Mouse (Mus musculus) right cerebral cortex, adult 18-20 months (tissue): ENCODE data around the gene Slc41a1.
"Not testable (repeated sequence)": the region's sequence is repeated elsewhere in the genome, so short reads cannot be mapped to it uniquely, and the experiment has no call there.

ENCODE experiments used
- DNase-seq: peaks from one replicate; pipeline ENCODE4 v3.0.0; 2022; ENCODE audit warnings: mixed read lengths

Slc41a1 gene

DNA sequence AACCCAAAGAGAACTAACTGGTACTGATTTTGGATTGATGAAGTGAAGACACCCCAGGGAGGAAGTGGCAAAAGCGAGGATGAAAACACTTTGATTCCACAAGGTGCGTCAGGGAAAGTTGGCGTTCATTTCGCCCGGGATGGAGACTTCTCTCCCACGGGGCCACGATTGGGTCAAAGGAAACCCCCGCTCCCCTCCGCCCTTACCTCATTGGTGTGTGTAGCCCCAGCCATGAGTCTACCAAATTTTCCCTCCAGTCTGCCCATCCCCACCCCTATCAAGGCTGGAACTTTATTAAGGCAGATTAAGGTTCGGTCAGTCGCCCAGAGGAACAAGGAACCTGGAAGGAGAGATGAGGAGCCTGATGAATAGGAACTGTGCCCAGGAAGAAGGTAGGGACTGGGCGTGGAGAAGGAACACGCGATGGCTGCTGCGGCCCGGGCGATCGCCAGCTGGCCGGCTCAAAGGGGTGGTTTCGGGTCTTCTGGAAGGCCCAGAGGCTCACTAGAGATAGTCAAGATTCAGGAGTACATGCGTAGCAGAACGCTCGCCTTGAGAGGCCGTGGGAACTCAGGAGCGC is at the start of gene Slc41a1:
Gene Slc41a1, plus strand, starts transcription at position 287 of the 580 bp plus-strand sequence.
- no peak for DNase-seq

DNA sequence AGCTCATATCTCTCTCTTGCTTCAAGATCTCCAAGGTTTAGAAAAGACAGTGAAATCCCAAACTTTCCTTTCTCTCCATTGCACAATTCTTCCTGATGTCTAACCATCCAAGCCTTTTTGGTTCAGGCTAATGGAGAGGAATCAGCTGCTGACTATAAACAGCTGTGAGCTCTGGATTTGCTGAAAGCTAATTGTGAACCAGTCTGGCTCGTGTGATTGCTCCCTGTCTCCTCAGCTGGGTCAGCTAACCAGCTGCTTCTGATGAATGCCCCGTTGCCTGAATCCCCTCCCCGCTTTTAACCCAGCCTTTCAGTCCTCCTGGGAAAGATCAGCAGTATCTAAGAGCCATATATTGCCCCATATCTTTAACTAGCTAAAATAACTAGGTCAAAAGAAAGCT is 32.7 kb upstream of the Slc41a1 start:
- no peak for DNase-seq

DNA sequence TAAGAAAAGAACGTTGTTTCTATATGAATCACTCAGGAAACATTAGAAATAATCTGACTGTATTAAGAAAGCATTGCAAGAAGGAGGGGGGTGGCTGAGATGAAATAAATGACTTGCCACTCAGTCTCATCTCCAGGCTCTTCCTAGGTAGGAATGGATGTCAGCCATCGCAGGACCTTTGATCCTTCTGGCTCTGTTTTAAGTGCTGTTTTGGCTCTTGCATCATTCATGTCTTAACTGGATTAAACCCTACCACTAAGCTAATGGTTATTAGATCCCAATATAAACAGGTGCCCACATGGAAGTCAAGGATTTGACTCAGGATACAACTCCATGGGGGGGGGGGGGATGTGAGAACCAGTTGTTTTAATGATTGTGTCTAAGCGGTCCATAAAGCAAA is 32.1 kb upstream of the Slc41a1 start:
- DNase-seq: no peak

DNA sequence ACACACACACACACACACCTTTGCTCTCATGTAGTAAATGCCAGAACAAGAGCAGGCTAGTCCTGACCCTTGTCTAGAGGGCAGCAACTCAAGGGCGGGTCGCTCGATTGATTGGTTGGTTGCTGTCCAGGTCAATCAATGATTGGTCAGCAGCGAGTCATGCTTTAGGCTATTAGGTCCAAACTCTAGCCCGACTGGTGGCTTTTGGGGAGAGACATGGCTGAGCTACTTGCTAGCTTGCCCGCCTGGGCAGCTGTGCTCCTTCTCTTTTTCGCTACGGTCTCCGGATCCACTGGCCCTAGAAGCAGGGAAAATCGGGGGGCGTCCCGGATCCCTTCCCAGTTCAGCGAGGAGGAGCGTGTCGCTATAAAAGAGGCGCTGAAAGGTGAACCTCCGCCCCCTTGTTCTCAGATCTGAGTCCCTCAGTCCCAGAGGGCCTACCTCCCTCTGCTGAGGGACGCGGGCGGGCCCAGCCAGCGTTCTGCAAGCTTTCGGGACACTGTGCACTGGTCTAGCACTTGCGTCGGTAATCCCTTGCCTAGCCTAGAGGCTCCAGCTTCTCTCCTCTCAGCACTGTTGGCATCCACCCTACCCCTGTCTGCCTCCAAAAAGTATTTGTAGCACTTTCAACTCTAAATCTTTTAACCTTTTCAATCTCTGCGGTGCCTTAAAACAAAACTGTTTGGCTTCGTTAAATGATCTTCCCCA is 29.9 kb upstream of the Slc41a1 start, which contains the start of gene Pm20d1:
Gene Pm20d1, plus strand, starts transcription at position 180 of the 708 bp plus-strand sequence.
- DNase-seq: no peak

DNA sequence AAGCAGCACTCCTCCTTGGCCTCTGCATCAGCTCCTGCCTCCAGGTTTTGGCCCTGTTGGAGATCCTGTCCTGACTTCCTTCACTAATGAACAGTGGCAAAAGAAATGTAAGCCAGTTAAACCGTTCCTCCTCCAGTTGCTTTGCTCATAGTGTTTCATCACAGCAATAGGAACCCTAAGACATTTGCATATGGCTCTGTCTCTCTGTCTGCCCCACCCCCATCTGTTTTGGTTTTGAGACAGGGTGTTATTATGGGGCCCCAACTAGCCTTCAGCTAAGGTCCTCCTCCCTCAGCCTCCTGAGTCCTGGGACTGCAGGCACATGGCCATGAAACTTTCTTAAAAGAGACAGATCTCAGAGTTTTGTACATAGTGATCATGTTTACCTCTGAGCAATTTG is 27.3 kb upstream of the Slc41a1 start:
- no peak for DNase-seq

DNA sequence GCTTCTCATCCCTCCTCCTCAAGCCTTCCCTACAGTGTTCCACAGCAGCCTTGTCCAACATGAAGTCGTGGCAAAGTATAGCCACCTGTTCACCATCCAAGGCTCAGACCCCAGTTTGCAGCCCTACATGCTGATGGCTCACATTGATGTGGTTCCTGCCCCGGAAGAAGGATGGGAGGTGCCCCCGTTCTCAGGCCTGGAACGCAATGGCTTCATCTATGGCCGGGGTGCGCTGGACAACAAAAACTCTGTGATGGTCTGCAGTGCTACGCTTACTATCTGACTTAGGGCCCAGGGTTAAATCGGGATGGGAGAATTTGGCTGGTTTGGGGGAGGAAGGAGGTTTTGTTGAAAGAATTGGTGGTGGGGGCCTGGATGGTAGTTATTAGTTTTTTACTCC is 26.2 kb upstream of the Slc41a1 start:
- DNase-seq: no peak

DNA sequence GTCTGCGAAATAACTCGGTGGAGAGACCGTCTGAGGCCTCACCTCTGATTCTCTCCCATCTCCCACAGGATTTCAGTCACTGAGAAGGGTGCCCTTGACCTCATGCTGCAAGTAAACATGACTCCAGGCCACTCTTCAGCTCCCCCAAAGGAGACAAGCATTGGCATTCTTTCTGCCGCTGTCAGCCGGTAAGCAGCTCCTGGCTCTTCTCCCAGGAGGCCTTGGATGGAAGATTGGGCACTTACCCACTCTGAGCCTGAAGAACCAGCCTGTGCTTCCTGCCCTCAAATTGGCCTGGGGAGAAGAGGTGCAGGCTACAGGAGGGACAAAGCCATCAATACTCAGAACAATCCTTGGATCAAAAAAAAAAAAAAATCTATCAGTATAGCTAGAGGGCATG is 24.6 kb upstream of the Slc41a1 start:
- no peak for DNase-seq

DNA sequence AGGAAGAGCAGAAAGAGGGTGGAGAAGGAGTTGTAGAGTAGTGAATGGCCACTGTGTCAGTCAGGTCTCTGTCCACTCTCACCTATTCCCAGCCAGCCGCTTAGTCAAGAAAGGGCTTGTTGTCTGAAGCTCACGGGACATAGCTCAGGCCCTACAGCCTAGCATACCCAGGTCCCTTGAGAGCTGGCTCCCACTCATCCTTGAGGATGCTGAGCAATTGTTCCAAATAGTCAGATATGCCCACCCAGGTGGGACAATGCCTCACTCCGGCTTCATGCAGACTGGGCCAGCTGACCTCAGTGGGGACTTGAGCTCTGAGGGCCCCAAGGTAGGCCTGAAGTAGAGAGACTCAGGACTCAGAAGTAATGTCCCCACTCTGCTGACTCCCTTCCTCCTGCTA is 23.1 kb upstream of the Slc41a1 start:
- no peak for DNase-seq

DNA sequence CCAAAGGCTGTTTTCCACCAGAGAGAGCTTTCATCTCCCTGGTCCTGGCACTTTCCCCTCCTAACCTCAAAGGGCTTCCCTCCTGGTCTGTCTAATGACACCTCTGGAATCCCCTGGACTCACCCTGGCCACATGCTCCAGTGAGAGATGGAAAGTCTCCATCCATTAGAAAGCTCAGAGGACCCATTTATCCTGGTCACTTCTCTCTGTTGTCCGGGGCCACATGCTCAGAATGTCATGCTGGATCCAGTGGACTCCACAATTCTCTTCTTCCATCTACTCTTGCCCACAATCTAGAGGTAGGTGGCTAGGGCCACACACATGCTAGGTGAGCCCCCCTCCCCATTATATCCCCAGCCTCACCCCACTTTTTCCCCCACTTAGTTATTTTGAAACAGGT is 18.3 kb upstream of the Slc41a1 start:
- no peak for DNase-seq

DNA sequence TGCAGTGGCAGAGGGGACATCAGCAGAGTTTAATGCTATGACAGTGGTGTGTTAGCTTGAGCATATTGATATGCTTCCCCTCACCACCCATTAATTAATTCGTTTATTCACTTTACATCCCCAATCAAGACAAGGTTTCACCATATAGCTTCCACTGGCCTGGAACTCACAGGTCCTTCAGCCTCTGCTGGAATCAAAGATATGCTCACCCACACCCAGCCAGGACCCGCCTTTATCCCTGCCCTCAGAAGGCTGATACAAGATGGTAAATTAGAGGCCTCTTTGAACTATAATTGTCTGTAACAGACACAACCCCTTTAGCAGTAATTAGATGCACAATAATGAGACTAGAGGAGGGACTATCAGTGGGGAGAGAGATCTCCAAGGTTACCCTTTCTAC is 17.6 kb upstream of the Slc41a1 start:
- no peak for DNase-seq

DNA sequence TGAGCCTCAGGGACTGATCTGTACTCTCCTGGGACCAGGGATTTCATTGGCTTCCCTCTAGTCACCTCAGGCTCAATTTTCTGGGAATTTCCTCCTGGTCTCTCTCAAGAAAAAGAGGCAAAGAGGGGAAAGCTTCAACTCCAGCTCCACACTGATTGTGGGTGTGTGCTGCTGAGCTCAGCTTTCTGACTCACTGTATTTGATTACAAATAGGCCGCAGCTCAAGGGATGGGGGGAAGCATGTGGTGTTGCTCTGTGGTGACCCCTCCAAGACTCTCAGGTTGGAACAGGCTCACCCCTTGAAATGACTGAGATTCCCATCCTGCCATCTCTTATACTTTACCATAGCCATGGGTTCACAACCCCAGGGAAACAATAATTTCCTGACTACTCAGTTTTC is 15.9 kb upstream of the Slc41a1 start:
- no peak for DNase-seq

DNA sequence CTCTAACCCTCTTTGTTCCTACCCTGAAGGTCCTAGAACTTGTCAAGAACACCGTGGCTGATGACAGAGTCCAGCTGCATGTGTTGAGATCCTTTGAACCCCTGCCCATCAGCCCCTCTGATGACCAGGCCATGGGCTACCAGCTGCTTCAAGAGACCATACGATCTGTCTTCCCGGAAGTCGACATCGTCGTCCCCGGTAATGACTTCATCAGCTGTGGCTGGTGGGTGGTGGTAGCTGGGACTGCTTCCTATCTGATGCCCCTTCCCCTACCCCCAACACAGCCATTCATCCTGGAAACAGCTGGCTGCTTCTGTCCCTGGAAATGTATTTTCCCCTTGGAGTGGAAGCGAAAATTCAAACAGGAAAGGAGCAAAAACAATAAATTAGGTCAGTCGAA is 15.3 kb upstream of the Slc41a1 start:
- no peak for DNase-seq

DNA sequence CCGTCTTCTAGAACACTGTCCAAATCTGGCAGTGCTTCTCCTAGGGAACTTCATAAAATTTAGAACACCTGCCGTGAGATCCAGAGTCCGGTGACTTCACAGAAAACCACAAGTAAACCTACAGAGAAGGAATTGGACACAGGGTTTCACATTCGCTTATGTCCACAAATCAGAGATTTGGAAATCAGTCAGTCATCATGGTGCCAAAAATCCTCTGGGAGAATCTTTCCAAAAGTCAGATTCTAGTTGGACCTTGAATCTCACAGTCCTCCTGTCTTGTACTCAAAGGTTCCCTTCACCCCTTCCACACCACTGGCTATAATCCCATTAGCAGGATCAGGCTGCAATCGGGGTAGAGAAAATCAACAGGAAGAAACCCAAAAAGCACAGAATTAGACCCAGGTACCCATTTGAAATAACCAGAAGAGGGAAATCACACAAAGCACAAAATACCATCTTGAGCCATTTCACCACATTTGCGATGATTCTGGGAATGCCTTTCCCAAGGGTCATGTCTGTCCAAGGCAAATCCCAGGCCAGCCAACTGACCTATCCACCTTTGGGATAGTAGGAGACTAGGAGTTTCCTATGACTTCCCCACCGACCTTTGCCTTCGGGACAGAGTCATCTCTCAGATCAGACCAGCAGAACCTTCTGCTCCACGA is 14.5 kb upstream of the Slc41a1 start:
- DNase-seq: no peak

DNA sequence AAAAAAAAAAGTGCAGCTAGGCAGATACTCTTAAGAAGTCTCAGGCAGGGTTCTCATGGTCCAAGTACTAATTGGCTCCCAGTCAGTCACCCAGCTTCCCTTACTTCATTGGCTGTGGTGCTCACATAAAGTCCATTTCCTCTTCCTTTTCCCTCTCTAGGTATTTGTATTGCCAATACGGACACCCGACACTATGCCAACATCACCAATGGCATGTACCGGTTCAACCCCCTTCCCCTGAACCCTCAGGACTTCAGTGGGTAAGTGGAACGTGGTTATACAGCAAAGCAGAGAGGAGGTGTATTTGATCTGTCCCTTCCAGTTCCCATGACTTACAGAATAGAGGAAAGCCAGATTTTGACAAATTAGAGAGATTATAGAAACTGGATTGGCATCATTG is 13.6 kb upstream of the Slc41a1 start:
- DNase-seq: no peak

DNA sequence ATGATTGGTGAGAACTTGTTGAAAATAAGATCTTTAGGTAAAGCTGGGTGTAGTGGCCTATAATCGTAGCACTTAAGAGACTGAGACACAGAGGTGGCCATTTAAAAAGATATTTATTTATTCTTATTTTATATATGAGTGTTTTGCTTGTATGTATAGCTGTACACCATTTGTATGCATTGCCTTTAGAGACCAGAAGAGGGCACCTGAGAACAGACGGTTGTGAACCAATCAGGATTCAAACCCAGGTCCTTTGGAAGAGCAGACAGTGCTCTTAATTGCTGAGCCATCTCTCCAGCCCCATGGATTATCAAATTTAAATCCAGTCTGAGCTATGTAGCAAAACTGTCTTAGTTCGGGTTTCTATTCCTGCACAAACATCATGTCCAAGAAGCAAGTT is 13.1 kb upstream of the Slc41a1 start:
- no peak for DNase-seq

DNA sequence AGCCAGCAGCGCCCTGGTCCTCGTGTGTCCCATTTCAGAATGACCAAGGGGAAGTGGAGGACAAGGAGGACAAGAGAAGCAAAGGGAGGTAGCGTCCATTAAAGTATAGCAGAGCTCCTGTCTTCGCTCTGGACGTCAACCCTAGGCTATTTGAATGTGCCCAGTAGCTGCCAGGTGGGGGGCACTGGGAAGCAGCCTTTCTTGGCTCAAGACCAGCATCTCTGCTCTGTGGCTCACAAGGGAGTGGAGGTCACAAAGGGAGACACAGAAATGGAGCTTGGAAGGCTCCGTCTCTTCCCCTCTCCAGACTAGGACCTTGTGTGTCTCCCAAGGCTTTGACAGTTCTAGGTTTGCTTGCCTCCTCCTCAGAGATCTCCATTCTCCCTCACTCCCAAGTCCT is 10.4 kb upstream of the Slc41a1 start:
- no peak for DNase-seq

DNA sequence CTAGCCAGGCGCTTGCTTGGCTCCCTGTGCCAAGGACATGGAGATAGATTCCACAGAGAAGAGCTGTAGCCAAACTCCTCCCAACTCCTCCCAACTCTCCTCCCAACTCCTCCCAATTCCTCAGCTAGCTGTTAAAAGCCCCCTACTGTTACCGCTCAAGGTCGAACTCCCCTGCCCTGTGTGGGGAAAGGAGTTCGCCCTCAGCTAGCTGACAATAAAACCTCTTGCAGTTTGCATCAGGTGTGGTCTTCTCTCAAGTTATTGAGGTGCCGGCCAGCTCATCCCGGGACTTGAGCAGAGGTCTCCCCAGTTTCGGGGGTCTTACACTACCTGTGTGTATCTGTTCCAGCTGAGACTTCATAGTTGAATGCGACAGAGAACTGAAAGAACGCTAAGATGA is 6.9 kb upstream of the Slc41a1 start:
- DNase-seq: not testable (repeated sequence)

DNA sequence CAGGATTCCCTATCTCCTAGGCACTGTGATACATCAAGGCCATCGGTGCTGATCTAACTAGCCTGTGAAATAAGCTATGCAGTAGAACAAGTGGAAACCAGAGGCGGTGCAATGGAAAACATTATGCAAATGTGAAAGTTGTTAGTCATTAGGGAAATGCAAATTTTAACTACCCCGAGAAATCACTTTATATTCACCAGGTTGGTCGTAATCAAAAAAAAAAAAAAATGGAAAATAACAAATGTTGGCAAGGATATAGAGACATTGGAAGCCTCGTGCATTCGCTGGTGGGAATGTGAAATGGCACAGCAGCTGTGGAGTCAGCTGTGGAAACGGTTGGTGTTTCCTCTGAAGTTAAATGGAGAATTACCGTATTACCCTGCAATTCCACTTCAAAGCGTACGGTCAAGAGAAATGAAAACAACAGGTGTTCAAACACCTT is 6.4 kb upstream of the Slc41a1 start:
- DNase-seq: peak; percentile 61

DNA sequence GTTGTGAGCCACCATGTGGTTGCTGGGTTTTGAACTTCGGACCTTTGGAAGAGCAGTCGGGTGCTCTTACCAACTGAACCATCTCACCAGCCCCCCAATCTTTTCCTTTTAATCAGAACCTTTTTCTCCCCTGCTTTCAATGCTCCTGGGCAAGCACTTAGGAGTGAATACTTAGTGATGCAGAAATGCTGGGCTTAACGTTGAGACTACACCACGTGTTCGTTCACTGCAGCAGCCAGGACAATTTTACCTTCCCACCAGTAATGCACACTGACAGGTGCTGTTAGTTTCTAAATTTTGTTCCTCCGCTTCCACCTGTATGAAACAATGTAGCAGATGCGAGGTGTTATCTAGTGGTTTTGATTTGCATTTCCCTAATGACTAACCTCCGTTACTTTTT is 5.0 kb upstream of the Slc41a1 start:
- DNase-seq: no peak

DNA sequence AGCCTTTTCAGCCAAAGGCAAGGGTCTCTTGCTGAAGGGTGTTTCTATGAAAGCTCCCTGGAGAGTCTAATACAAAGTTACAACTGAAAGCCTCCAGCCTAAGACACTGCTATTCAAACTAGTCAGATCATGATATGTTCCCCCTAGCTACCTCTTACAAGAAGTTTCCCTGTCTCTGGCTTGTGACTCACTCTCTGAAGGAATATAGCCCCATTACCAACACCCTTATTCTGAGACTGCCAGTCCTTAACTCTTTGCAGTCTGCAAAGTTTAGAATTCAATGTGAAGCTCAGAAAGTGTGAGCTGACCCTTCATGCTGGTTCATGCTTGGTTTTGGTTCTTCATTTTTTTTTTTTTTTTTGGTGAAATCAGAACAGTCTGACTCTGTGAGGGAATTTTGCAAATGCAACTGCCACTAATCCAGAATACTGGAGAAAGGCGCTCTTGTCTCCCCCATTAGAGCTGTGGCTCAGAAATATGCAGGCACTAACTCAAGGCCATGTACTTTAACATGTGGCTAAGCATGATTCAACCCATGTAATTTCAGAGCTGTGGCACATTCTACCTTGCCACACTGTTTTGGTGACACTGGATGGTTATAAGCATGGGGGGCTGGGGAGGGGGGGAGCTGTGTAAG is 4.3 kb upstream of the Slc41a1 start:
- DNase-seq: no peak

DNA sequence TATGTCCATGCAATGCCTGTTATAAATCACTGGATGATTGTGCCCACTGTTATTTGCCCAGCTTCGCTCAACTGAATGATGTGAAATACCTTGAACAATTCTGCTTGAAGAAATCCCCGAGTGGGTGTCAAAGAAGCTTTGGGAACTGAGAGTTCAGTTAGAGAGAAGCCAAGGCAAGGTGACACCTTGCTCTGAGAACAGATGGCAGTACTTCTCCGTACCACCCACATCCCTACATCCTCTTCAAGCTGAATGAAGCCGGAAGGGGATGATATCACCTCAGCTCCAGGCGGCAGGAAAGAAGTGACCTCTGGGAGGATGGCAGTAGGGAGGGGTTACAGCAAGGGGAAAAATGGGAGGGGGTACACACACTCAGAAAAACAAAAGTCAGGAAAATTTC is 3.7 kb upstream of the Slc41a1 start:
- DNase-seq: peak; percentile 68

DNA sequence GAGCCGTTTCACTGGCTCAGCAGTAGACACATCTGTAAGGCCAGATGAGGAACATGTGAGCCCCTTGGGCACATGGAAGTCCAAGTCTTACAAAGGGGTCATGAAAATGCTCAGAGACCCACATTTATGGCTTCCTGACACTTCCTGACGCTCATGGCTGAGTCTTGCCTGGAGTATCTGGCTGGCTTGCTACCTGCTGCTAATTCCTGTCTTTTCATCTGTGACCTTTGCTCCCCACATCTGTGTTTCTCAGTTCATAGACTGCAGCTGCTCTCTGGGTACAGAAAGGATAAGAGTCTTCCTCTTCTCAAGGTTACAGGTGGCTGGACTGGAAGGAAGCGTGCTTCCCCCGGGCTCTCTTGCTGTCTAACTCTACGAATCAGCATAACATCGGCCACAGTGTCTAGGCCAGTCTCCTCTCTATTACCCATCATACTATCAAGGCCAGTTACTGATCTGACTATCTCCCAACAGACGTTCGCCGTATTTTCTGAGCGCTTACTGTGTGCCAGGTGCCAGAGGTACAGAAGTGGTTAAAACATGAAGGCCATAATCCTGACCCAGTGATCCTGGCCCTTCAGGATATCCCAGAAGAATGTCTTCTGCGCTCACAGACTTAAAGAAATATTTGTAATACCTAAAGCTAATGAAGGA is 2.6 kb upstream of the Slc41a1 start:
- DNase-seq: no peak

DNA sequence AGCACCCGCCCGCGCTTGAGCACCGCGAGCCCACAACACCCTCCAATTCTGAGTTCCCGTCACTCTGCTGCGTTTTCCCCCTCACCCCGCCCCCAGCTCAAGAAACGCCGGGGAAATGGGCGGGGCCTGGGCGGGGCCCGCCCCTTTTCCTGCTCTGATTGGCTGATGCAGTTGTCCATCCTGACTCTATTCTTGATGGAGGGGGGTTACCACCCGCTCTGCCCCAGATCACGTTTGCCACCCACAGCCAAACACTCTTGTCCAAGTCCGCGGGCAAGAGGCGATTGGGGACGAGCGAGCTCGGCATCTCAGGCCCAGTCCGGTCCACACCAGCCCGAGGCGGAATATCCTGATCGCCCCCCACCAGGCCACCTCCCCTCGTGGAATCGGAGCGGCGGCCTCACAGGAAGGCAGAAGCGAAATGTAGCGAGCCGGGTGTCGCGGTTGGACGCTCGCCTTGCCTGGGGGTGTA is 530 bp downstream of the Slc41a1 start:
- DNase-seq: peak; percentile 93
